Mouse (Mus musculus) heart, postnatal 0 days (tissue): ENCODE data around the gene Ankle1. TPM values are rescaled to one million over a fixed set of nuclear protein-coding genes. Genes with fewer than 3 reads are reported as not detected.

ENCODE experiments used
- ATAC-seq: fragments of 200-750 bp; cut with Nextera tagmentation; 2 replicates; pipeline ENCODE4 v1.8.0; 2017; ENCODE audit warnings: low read depth, moderate number of reproducible peaks, moderate library complexity; ENCODE audit not compliant: insufficient read depth
- DNase-seq: peaks from one replicate; pipeline ENCODE4 v3.0.0-alpha.2; 2016; ENCODE audit warnings: low spot score
- H3K27ac ChIP-seq: fragments of 300-500 bp; sonication (generic); 2 replicates; pipeline ENCODE4 v1.5.1; 2014; ENCODE audit warnings: low read depth, mild to moderate bottlenecking
- H3K27me3 ChIP-seq: fragments of 300-500 bp; sonication (generic); 2 replicates; pipeline ENCODE4 v1.6.1; 2014; ENCODE audit warnings: low read length, mixed read lengths; ENCODE audit not compliant: control insufficient read depth, insufficient read depth
- H3K36me3 ChIP-seq: fragments of 300-500 bp; sonication (generic); replicated peaks from 2 replicates; pipeline ENCODE4 v1.6.1; 2014; ENCODE audit warnings: low read length, mixed read lengths; ENCODE audit not compliant: control insufficient read depth, insufficient read depth
- H3K4me1 ChIP-seq: fragments of 300-500 bp; sonication (generic); 2 replicates; pipeline ENCODE4 v1.6.1; 2014; ENCODE audit warnings: antibody characterized with exemption; ENCODE audit not compliant: control insufficient read depth, insufficient read depth
- H3K4me2 ChIP-seq: fragments of 300-500 bp; sonication (generic); 2 replicates; pipeline ENCODE4 v1.6.1; 2014; ENCODE audit warnings: low read depth, mild to moderate bottlenecking, low read length, moderate library complexity
- H3K4me3 ChIP-seq: fragments of 300-500 bp; sonication (generic); 2 replicates; pipeline ENCODE4 v1.5.1; 2014; ENCODE audit warnings: low read depth, low read length
- H3K9ac ChIP-seq: fragments of 300-500 bp; sonication (generic); replicated peaks from 2 replicates; pipeline ENCODE4 v1.6.1; 2014; ENCODE audit warnings: low read depth, low read length, mixed read lengths
- H3K9me3 ChIP-seq: fragments of 300-500 bp; sonication (generic); replicated peaks from 2 replicates; pipeline ENCODE4 v1.6.1; 2016; ENCODE audit warnings: low read length; ENCODE audit not compliant: control insufficient read depth
- CTCF ChIP-seq: IDR thresholded peaks from 2 replicates; pipeline ENCODE4 v1.5.1; 2016; ENCODE audit warnings: antibody characterized with exemption, control low read depth, low read depth
- EP300 ChIP-seq: IDR thresholded peaks from 2 replicates; pipeline ENCODE4 v1.6.1; 2016; ENCODE audit warnings: antibody characterized with exemption, low read depth
- WGBS: fragments of 180-500 bp; shearing (Covaris S2); extraction: QIAGEN DNeasy Blood & Tissue Kit; methylation state at CpG from one replicate; pipeline ENCODE4 v1.1.7; 2014; 5-methylcytosine and 5-hydroxymethylcytosine counted together
- polyA plus RNA-seq: library from polyadenylated mRNA; unstranded; fragments of >200 nt; fragmentation: Nextera tagmentation; extraction: Ambion mirVana; gene quantifications from 2 replicates; pipeline ENCODE4 v1.2.1, GENCODE M21; 2015
- total RNA-seq: library from RNA; depleted of rRNA; stranded (reverse); fragments of >200 nt; gene quantifications from 2 replicates; pipeline ENCODE4 v1.2.3, GENCODE M21; 2014; ENCODE audit warnings: low replicate concordance

Ankle1 gene
- total and polyA plus RNA-seq, 2 experiments from 2014 or later: 5.4 to 12.1 TPM

GRCm38 (mm10) chr8:71374616-71375206 lies 31.1 kb upstream of the Ankle1 start:
- H3K4me3 ChIP-seq: no peak overlapping the region
- H3K4me1 ChIP-seq: peaks cover 29% of the 10 kb centered on the region
- ATAC-seq (no peak), DNase-seq (no peak)
- no peak for TF ChIP-seq EP300
- no peak for TF ChIP-seq CTCF
- H3K9me3 ChIP-seq: no peaks in the 10 kb centered on the region
- 84% methylated on average over 17 of the region's 17 CpGs for WGBS
- H3K4me2 ChIP-seq: no peak overlapping the region
- no peak overlapping the region for H3K9ac ChIP-seq
- H3K27me3 ChIP-seq: no peaks in the 10 kb centered on the region
- H3K27ac ChIP-seq: no peak overlapping the region
- peaks cover 42% of the 10 kb centered on the region for H3K36me3 ChIP-seq

GRCm38 (mm10) chr8:71375581-71376422 lies 30.0 kb upstream of the Ankle1 start:
- 25% methylated on average over 72 of the region's 74 CpGs for WGBS

GRCm38 (mm10) chr8:71376423-71377030 lies 29.3 kb upstream of the Ankle1 start:
- H3K36me3 ChIP-seq: peaks cover 40% of the 10 kb centered on the region
- no peak overlapping the region for H3K9ac ChIP-seq
- H3K27me3 ChIP-seq: no peaks in the 10 kb centered on the region
- peaks cover 29% of the 10 kb centered on the region for H3K4me1 ChIP-seq
- TF ChIP-seq CTCF: no peak
- TF ChIP-seq EP300: no peak
- DNase-seq (no peak), ATAC-seq (no peak)
- no peaks in the 10 kb centered on the region for H3K9me3 ChIP-seq
- H3K4me3 ChIP-seq: no peak overlapping the region
- H3K4me2 ChIP-seq: peak overlapping the region; percentile 47; the same call in 1 of the 2 replicates
- H3K27ac ChIP-seq: no peak overlapping the region
- WGBS: 52% methylated on average over 8 of the region's 8 CpGs

More at GRCm38 (mm10) chr8:71375581-71376422, 30.0 kb upstream of the Ankle1 start:
- H3K9me3 ChIP-seq: no peaks in the 10 kb centered on the region
- peak overlapping the region; percentile 46 for H3K27ac ChIP-seq
- peak overlapping the region; percentile 47 for H3K4me2 ChIP-seq
- TF ChIP-seq CTCF: peak; percentile 35
- no peak for TF ChIP-seq EP300
- H3K4me3 ChIP-seq: no peak overlapping the region; the same call in 1 of the 2 replicates
- H3K4me1 ChIP-seq: peaks cover 30% of the 10 kb centered on the region
- peak; percentile 8; the same call in 1 of the 2 replicates for ATAC-seq
- peaks cover 40% of the 10 kb centered on the region for H3K36me3 ChIP-seq
- H3K9ac ChIP-seq: no peak overlapping the region
- peak; percentile 47 for DNase-seq
- H3K27me3 ChIP-seq: no peaks in the 10 kb centered on the region

- H3K9me3 ChIP-seq: no peaks in the 10 kb centered on the region
- H3K4me3 ChIP-seq: no peak overlapping the region
- 80% methylated on average over 4 of the region's 4 CpGs for WGBS
- DNase-seq (no peak), ATAC-seq (no peak)
- H3K27me3 ChIP-seq: no peaks in the 10 kb centered on the region
- H3K36me3 ChIP-seq: peaks cover 29% of the 10 kb centered on the region
- H3K4me1 ChIP-seq: peaks cover 29% of the 10 kb centered on the region
- peak overlapping the region; percentile 80 for H3K9ac ChIP-seq
- no peak overlapping the region for H3K27ac ChIP-seq
- H3K4me2 ChIP-seq: peak overlapping the region; percentile 100; the same call in 1 of the 2 replicates
- no peak for TF ChIP-seq EP300
Measured at GRCm38 (mm10) chr8:71379008-71379407, 26.8 kb upstream of the Ankle1 start.

GRCm38 (mm10) chr8:71379512-71380075 lies 26.2 kb upstream of the Ankle1 start:
- Histone ChIP-seq H3K4me2 (peak overlapping the region; percentile 100), H3K4me1 (peaks cover 29% of the 10 kb centered on the region), H3K27me3 (no peaks in the 10 kb centered on the region), H3K27ac (peak overlapping the region; percentile 47; the same call in 1 of the 2 replicates), H3K36me3 (peaks cover 23% of the 10 kb centered on the region), H3K4me3 (peak overlapping the region; percentile 93), H3K9me3 (no peaks in the 10 kb centered on the region), H3K9ac (peak overlapping the region; percentile 80)
- 64% methylated on average over 3 of the region's 3 CpGs for WGBS
- TF ChIP-seq CTCF (no peak), EP300 (no peak)
- no peak for ATAC-seq
- DNase-seq: no peak
